Mouse (Mus musculus) small intestine, adult 2 months (tissue): ENCODE results near the gene Tmem161b. TPM values are rescaled to one million over a fixed set of nuclear protein-coding genes. Genes with fewer than 3 reads are reported as not detected.
A peak's percentile ranks its signal among the peaks of the same experiment; 100 is the strongest.
"Not testable (repeated sequence)": the region's sequence is repeated elsewhere in the genome, so short reads cannot be mapped to it uniquely, and the experiment has no call there.

Source experiments
- H3K27ac ChIP-seq: fragments of 200-500 bp; 2 replicates; pipeline ENCODE4 v1.5.1; 2012; ENCODE audit warnings: low read depth, low read length, control low read depth, inconsistent platforms; ENCODE audit not compliant: insufficient read depth
- H3K27me3 ChIP-seq: fragments of 200-500 bp; 2 replicates; pipeline ENCODE4 v1.6.1; 2012; ENCODE audit warnings: mild to moderate bottlenecking, moderate library complexity, low read length, inconsistent platforms; ENCODE audit not compliant: control insufficient read depth, insufficient read depth
- H3K36me3 ChIP-seq: fragments of 200-500 bp; 2 replicates; pipeline ENCODE4 v1.6.1; 2012; ENCODE audit warnings: mild to moderate bottlenecking, low read length, control low read depth, inconsistent platforms; ENCODE audit not compliant: control insufficient read depth, insufficient read depth
- H3K4me1 ChIP-seq: fragments of 200-500 bp; 2 replicates; pipeline ENCODE4 v1.6.1; 2012; ENCODE audit warnings: low read length, inconsistent platforms, mixed read lengths; ENCODE audit not compliant: control insufficient read depth, insufficient read depth, insufficient read length
- H3K4me3 ChIP-seq: fragments of 200-500 bp; 2 replicates; pipeline ENCODE4 v1.5.1; 2012; ENCODE audit warnings: low read depth, mild to moderate bottlenecking, control low read depth, inconsistent platforms, low read length, moderate library complexity
- CTCF ChIP-seq: fragments of 200-500 bp; IDR thresholded peaks from 2 replicates; pipeline ENCODE4 v1.5.1; 2012; ENCODE audit warnings: low read depth, mild to moderate bottlenecking, control low read depth, inconsistent platforms, low read length, moderate library complexity, mixed read lengths; ENCODE audit not compliant: insufficient replicate concordance, insufficient read length; ENCODE audit errors: extremely low read depth
- POLR2A ChIP-seq: fragments of 200-500 bp; IDR thresholded peaks from 2 replicates; pipeline ENCODE4 v1.6.1; 2012; ENCODE audit warnings: low read depth, mild to moderate bottlenecking, control low read depth, inconsistent platforms, low read length, moderate library complexity
- WGBS: fragments of 180-500 bp; shearing (Covaris S2); methylation state at CpG from one replicate; pipeline ENCODE4 v1.1.7; 2018; 5-methylcytosine and 5-hydroxymethylcytosine counted together
- polyA plus RNA-seq: library from polyadenylated mRNA; depleted of rRNA; stranded (reverse); fragments of >200 nt; gene quantifications from 2 replicates; pipeline ENCODE4 v1.2.3, GENCODE M21; 2012

Gene Tmem161b
- polyA plus RNA-seq, 1 experiment = 3.3 TPM

DNA sequence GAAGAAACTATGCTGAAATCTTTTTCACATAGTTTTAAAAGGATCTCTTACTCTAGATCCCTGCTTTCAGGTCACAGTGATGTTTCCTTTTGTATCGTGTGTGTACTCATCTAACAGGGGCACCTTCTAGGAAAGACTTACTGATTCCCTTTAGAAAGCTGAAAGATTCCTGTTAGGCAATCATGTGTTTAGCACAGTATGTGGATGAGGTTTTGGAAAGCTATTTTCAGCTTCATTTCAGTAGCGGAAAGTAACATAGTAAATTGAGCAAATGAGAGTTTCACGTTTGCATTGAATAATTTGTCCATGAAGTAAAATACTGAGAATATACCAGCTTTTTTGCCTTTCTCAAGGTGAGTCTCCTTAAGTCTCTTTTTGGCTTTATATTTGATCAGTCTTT, 26.0 kb downstream of the Tmem161b start:
- WGBS = 80% methylated on average over 3 of the region's 3 CpGs
- no peak for TF ChIP-seq CTCF
- no peak for TF ChIP-seq POLR2A
- Histone ChIP-seq H3K4me1 (no peaks in the 10 kb centered on the region), H3K27ac (no peak overlapping the region), H3K27me3 (no peaks in the 10 kb centered on the region), H3K4me3 (no peak overlapping the region), H3K36me3 (peaks cover 5% of the 10 kb centered on the region)

DNA sequence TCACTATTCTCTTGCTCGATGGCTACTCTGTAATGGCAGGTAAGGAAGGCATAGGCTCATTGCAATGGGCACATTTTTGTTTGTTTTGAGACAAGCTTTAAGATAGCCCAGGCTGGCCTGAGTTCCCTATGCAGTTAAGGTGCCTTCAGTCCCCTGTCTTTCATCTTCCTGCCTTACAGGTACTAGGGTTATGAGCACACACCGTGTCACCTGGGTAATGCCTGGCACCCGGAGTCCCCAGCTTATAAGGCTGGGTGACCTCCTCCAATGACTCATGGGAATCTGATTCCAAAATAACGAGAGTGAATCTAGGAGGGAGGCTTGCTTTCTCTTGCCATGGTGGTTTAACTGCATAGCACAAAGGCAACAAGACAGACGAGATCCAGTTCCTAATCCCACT, 29.2 kb downstream of the Tmem161b start:
- WGBS = 67% methylated on average over 5 of the region's 5 CpGs
- TF ChIP-seq CTCF (no peak), POLR2A (no peak)
- Histone ChIP-seq H3K36me3 (peaks cover 6% of the 10 kb centered on the region; the same call in 1 of the 2 replicates), H3K4me3 (no peak overlapping the region), H3K4me1 (peaks cover 3% of the 10 kb centered on the region; the same call in 1 of the 2 replicates), H3K27me3 (no peaks in the 10 kb centered on the region), H3K27ac (no peak overlapping the region)

DNA sequence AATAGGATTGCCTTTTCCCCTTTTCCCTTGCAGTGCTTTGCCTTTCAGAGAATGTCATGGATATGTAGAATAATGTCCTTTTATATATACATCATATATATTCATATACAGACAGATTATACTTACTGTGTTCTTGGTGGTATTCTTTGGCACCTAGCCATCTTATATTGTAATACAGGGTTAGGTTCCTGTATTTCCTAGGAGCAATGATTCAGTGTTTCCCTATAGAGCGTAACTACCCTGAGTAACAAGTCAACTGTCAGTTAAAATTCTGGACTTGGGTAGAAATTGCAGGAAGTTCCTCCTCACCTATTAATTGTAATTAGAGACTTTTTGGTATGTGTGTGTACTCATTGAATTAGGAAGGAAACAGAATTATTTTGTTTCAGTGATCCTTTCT, 33.0 kb downstream of the Tmem161b start:
- TF ChIP-seq CTCF = no peak
- no peak for TF ChIP-seq POLR2A
- WGBS = 83% methylated on average over 1 of the region's 1 CpGs
- no peaks in the 10 kb centered on the region for H3K27me3 ChIP-seq
- peaks cover 3% of the 10 kb centered on the region; the same call in 1 of the 2 replicates for H3K4me1 ChIP-seq
- no peak overlapping the region for H3K4me3 ChIP-seq
- no peak overlapping the region for H3K27ac ChIP-seq
- peaks cover 9% of the 10 kb centered on the region for H3K36me3 ChIP-seq

DNA sequence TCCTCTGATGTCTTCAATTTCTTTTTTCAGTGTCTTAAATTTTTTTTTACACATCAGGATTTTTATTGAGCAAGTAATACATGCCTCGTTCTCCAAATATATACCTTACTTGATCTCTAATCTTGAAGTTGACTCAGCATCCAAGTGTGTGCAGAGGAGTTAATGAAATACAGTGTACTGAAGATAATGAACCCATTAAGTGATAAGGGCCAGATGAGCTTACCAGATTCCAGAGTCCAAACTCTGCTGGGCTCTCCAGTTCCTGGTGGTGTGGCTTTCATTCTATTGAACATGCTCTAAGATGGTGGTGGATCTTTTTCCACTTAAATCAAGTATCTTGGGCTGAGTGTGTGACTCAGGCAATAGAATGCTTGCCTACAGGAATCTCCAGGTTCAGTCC, 42.3 kb downstream of the Tmem161b start:
- H3K36me3 ChIP-seq = peaks cover 15% of the 10 kb centered on the region
- not testable (repeated sequence) for H3K27me3 ChIP-seq, H3K4me1 ChIP-seq, H3K4me3 ChIP-seq
- WGBS = 18% methylated on average over 1 of the region's 1 CpGs
- H3K27ac ChIP-seq = peak overlapping the region; percentile 14; the same call in 1 of the 2 replicates

DNA sequence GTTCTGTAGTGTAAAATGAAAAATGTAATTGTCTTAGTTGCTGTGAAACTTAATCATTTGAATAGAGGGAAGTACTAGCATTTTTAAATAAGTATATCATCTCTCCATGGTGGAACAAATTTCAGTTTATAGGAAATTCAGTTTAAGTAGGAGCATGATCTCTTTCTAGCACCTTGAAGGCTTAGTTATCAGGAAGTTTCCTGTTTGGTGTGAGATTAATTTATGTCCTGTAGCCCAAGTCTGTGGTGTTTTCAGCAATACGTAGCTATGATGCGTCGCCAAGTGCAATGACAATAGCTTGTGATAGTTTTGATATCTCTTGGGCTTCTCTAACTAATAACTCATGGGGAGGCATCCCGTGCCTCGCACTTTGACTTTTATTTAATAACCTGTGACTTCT, 54.1 kb downstream of the Tmem161b start:
- Histone ChIP-seq H3K36me3 (peaks cover 24% of the 10 kb centered on the region), H3K27me3 (no peaks in the 10 kb centered on the region), H3K27ac (no peak overlapping the region), H3K4me3 (no peak overlapping the region), H3K4me1 (no peaks in the 10 kb centered on the region)
- TF ChIP-seq CTCF (no peak), POLR2A (no peak)
- 97% methylated on average over 5 of the region's 5 CpGs for WGBS

DNA sequence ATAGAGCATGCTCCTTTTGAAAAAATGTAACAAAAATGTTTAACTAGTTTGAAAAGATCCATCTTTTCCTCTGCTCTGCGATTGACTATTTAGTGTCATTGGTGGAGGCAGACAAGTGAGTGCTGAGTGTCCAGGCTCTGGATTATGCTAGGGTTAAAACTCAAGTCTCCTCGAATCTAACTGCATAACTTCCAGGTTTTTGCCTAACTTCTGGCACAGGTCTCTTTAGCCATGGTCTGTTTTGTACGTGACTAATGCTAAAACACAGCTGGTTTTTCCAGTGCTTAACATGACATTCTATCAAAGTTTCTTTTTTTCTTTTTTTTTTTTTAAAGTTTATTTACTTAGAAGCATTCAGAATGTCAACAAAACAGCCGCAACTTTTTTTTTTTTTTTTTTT, 58.3 kb downstream of the Tmem161b start:
- H3K4me1 ChIP-seq = no peaks in the 10 kb centered on the region
- H3K27ac ChIP-seq = no peak overlapping the region
- no peaks in the 10 kb centered on the region for H3K27me3 ChIP-seq
- H3K36me3 ChIP-seq = peaks cover 24% of the 10 kb centered on the region
- H3K4me3 ChIP-seq = no peak overlapping the region
- 87% methylated on average over 4 of the region's 4 CpGs for WGBS
- TF ChIP-seq POLR2A = no peak
- TF ChIP-seq CTCF = no peak

DNA sequence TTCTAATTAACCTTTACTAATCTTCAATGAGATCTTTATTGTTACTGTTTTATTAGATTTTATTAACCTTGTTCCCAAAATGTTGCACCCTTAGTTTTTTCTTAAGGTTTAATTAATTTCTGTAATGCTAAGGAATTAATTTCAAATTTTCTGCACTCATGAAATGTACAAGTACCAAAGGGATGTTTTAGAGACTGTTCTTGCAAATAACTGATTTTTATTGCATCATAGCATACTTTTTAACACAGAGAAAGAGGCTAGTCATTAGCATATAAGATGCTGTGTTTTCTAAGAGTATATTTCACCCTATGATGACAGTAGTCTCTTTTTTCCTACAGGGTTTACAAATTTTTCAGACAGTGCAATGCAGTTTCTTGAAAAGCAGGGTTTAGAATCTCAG, 60.9 kb downstream of the Tmem161b start:
- no peak overlapping the region for H3K27ac ChIP-seq
- no peaks in the 10 kb centered on the region for H3K27me3 ChIP-seq
- peaks cover 26% of the 10 kb centered on the region for H3K36me3 ChIP-seq
- TF ChIP-seq CTCF = no peak
- no peak for TF ChIP-seq POLR2A
- no peaks in the 10 kb centered on the region for H3K4me1 ChIP-seq
- H3K4me3 ChIP-seq = no peak overlapping the region

DNA sequence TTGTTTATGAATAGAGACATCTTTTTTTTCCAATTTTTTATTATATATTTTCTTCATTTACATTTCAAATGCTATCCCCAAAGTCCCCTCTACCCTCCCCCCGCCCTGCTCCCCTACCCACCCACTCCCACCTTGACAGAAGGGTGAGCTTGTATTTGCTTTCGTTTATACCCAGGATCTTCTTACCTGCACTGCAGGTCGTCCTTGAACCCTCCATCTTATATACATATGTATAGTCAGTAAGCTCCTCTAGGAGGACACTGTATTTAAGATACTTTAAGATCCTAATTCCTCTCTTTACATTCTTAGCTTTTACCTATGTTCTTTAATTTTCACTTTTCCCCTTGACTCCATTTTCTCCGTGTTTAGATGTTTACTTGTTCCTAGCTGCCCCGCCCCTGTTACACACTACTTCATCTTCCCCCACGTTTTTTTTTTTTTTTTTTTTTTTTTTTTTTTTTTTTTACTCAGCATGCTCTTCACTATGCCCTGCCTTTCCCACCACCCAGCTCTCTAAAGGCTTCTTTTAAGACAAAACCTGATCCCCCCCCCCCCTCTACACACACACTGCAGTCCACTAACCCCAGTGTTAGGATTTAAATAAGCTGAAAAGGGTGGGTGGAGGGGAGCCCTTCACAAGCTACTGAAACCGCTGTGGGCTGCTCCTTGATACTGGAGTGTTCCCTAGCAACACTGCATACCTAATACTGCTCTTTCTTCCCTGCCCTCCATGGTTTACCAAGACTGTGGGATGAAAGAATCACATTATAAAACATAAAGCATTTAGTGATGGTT, 62.9 kb downstream of the Tmem161b start:
- H3K27ac ChIP-seq = no peak overlapping the region
- 66% methylated on average over 7 of the region's 7 CpGs for WGBS
- H3K4me3 ChIP-seq = no peak overlapping the region
- no peaks in the 10 kb centered on the region for H3K27me3 ChIP-seq
- TF ChIP-seq CTCF (no peak), POLR2A (no peak)
- H3K36me3 ChIP-seq = peaks cover 26% of the 10 kb centered on the region
- H3K4me1 ChIP-seq = no peaks in the 10 kb centered on the region
